Mouse (Mus musculus): Measurements from ENCODE around the gene Rassf2. TPM values are rescaled to one million over a fixed set of nuclear protein-coding genes. Genes with fewer than 3 reads are reported as not detected.

Gene Rassf2
- polyA plus RNA-seq, 1 experiment from 2014 or later = 28.2 TPM

DNA sequence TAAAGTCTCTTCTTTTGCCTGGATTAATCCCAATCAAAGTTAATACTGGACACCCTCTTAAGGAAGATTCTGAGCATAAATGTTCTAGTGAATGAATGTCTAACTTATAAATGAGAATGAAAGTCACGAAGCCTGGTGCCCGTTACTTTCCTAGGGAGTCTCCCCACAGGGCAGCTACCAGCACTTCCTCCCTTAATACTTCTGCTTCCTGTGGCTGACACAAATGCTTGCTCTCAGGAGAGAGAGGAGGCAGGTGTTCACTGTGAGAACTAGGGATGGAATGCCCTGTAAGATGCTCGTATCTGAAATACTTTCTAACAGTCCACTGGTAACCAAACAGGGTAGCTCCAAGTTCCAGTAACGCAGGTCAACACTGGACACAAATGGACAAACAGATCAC lies 23.8 kb upstream of the Rassf2 start:
- DNase-seq (ENCODE audit: low spot score) (no peak), ATAC-seq (ENCODE audit: low FRiP score) (no peak)
- H3K4me2 ChIP-seq (replicated peaks) = no peak overlapping the region
- H3K9me3 ChIP-seq (ENCODE audit: control insufficient read depth, low read length) = no peaks in the 10 kb centered on the region
- no peaks in the 10 kb centered on the region for H3K4me1 ChIP-seq (replicated peaks; ENCODE audit: control insufficient read depth, insufficient read depth, low read length)
- 87% methylated on average over 4 of the region's 4 CpGs for WGBS
- H3K36me3 ChIP-seq (replicated peaks; ENCODE audit: control insufficient read depth, insufficient read depth) = peaks cover 48% of the 10 kb centered on the region
- H3K27ac ChIP-seq = no peak overlapping the region
- no peak overlapping the region for H3K9ac ChIP-seq
- no peak overlapping the region for H3K4me3 ChIP-seq (replicated peaks; ENCODE audit: low read length)
- H3K27me3 ChIP-seq (ENCODE audit: control insufficient read depth, insufficient read depth, low read length) = no peaks in the 10 kb centered on the region

DNA sequence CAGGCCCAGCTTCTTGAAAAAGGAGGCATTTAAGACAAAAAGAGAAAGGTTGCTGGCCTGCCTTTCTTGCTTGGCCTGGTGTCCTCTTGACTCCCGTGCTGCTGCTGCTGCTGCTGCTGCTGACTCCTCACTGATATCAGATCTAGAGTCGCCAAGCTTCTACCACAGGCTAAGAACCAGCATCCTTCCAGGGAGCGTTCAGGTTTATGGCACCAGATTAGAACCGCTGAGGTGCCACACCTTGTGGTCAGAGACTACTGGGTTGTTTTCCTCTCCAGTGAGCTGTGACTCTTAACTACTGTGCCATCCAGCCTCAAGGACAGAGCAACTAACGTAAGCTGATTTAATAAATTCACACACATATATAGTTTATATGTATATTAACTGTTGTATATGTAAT lies 21.7 kb upstream of the Rassf2 start:
- Histone ChIP-seq H3K9ac (no peak overlapping the region), H3K27me3 (ENCODE audit: control insufficient read depth, insufficient read depth, low read length) (no peaks in the 10 kb centered on the region), H3K27ac (no peak overlapping the region), H3K36me3 (replicated peaks; ENCODE audit: control insufficient read depth, insufficient read depth) (peaks cover 28% of the 10 kb centered on the region), H3K4me2 (replicated peaks) (no peak overlapping the region), H3K4me3 (replicated peaks; ENCODE audit: low read length) (no peak overlapping the region), H3K4me1 (replicated peaks; ENCODE audit: control insufficient read depth, insufficient read depth, low read length) (no peaks in the 10 kb centered on the region), H3K9me3 (ENCODE audit: control insufficient read depth, low read length) (no peaks in the 10 kb centered on the region)
- DNase-seq (ENCODE audit: low spot score) (no peak), ATAC-seq (ENCODE audit: low FRiP score) (no peak)
- WGBS = 88% methylated on average over 5 of the region's 5 CpGs

DNA sequence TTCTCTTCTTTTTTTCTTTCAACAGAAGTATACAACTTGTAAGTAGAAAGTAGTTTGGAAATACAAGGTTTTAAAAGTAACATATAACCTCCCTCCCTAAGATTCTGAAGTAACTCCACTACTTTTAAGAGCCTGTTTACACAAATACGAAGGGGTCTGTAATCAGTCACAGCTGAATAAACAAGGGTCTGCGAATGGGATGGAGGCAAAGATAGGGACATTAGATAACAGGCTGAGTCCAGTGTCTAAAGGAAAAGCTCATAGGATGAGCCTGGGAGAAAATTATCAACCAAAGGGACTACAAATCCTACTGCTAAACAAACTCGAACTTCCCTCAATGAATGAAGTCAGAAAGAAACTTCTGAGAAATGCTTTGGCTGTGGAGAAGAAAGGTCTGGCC lies 19.9 kb upstream of the Rassf2 start:
- H3K9me3 ChIP-seq (ENCODE audit: control insufficient read depth, low read length) = no peaks in the 10 kb centered on the region
- WGBS = 63% methylated on average over 3 of the region's 3 CpGs
- no peak for DNase-seq (ENCODE audit: low spot score)
- H3K4me3 ChIP-seq (replicated peaks; ENCODE audit: low read length) = no peak overlapping the region
- no peak for ATAC-seq (ENCODE audit: low FRiP score)
- no peak overlapping the region for H3K27ac ChIP-seq
- no peaks in the 10 kb centered on the region for H3K4me1 ChIP-seq (replicated peaks; ENCODE audit: control insufficient read depth, insufficient read depth, low read length)
- no peak overlapping the region for H3K9ac ChIP-seq
- H3K4me2 ChIP-seq (replicated peaks) = no peak overlapping the region
- peaks cover 9% of the 10 kb centered on the region for H3K36me3 ChIP-seq (replicated peaks; ENCODE audit: control insufficient read depth, insufficient read depth)
- no peaks in the 10 kb centered on the region for H3K27me3 ChIP-seq (ENCODE audit: control insufficient read depth, insufficient read depth, low read length)

DNA sequence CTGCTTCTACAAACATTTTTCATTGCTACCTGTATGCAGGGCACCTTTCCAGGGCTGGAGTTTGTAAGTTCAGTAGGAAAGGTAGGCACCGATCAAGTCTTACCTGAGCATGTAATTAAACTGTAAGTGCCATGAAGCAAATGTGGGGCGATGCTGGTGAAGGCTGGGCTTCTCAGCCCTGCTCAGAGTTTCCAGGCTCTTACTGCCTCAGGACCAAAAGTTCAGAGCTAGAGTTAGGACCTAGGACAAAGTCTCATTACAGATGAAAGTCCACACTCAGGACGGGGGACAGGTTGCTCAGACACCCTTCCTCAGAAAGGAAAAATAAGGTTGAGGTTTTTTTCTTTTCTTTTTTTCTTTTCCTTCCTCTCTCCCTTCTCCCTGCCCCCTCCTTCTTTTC lies 19.4 kb upstream of the Rassf2 start:
- Histone ChIP-seq H3K36me3 (replicated peaks; ENCODE audit: control insufficient read depth, insufficient read depth) (peaks cover 5% of the 10 kb centered on the region; the same call in 1 of the 2 replicates), H3K27ac (no peak overlapping the region), H3K9me3 (ENCODE audit: control insufficient read depth, low read length) (no peaks in the 10 kb centered on the region), H3K4me2 (replicated peaks) (no peak overlapping the region), H3K4me1 (replicated peaks; ENCODE audit: control insufficient read depth, insufficient read depth, low read length) (no peaks in the 10 kb centered on the region), H3K27me3 (ENCODE audit: control insufficient read depth, insufficient read depth, low read length) (no peaks in the 10 kb centered on the region), H3K4me3 (replicated peaks; ENCODE audit: low read length) (no peak overlapping the region), H3K9ac (no peak overlapping the region)
- DNase-seq (ENCODE audit: low spot score) = no peak
- no peak for ATAC-seq (ENCODE audit: low FRiP score)
- 78% methylated on average over 3 of the region's 3 CpGs for WGBS

DNA sequence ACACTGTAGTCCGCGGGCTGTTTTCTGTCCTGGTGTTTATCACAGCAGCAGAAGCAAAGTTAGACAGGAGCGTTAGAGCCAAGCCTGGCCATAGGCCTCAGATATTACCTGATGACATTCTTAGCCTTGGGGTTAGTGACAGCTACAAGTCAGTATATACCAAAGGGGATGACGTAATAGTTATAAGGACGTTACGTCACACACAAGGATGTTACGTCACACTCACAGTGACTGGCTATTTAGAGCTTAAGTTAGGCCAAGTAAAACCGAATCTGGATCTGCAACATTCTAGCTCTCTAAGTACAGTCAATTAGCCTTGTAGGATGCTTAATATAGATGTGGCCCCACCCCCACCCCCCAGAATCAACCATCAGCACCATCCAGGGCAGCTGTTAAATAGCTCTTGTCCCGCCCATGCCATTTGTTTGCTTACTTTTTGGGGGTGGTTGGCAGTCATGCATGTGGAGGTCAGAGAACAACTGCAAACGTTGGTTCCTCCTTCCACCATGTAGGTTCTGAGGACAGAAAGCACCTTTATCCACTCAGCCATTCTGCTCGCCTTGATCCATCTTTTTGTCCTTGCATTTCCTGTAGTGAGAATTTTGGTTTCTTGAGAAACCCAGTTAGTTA lies 18.2 kb upstream of the Rassf2 start:
- 90% methylated on average over 11 of the region's 11 CpGs for WGBS
- Histone ChIP-seq H3K4me2 (replicated peaks) (no peak overlapping the region), H3K27ac (no peak overlapping the region), H3K9me3 (ENCODE audit: control insufficient read depth, low read length) (no peaks in the 10 kb centered on the region), H3K36me3 (replicated peaks; ENCODE audit: control insufficient read depth, insufficient read depth) (no peaks in the 10 kb centered on the region), H3K4me3 (replicated peaks; ENCODE audit: low read length) (no peak overlapping the region), H3K27me3 (ENCODE audit: control insufficient read depth, insufficient read depth, low read length) (no peaks in the 10 kb centered on the region), H3K4me1 (replicated peaks; ENCODE audit: control insufficient read depth, insufficient read depth, low read length) (no peaks in the 10 kb centered on the region), H3K9ac (no peak overlapping the region)
- ATAC-seq (ENCODE audit: low FRiP score) = no peak
- DNase-seq (ENCODE audit: low spot score) = no peak

DNA sequence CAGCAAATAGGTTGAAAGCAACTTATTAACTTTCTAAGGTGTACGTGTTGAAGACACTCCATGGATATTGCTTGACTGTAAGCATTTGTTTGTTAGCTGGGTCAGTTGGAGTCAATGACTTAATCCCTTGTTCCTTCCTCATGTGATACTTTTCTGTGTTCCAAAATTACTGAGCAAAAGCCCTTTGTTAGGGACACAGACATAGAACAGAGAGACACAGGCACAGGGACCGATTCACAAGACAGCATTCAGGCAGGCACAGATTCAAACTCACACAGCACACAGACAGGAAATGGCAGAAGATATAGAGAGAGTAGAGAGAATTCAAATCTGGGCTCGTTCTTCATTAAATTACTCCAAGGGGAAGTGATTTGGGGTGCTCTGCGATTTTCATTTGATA lies 17.3 kb upstream of the Rassf2 start:
- H3K36me3 ChIP-seq (replicated peaks; ENCODE audit: control insufficient read depth, insufficient read depth) = no peaks in the 10 kb centered on the region
- H3K9me3 ChIP-seq (ENCODE audit: control insufficient read depth, low read length) = no peaks in the 10 kb centered on the region
- no peak overlapping the region for H3K27ac ChIP-seq
- H3K9ac ChIP-seq = no peak overlapping the region
- 88% methylated on average over 4 of the region's 4 CpGs for WGBS
- H3K4me3 ChIP-seq (replicated peaks; ENCODE audit: low read length) = no peak overlapping the region
- ATAC-seq (ENCODE audit: low FRiP score) (no peak), DNase-seq (ENCODE audit: low spot score) (no peak)
- H3K27me3 ChIP-seq (ENCODE audit: control insufficient read depth, insufficient read depth, low read length) = no peaks in the 10 kb centered on the region
- no peak overlapping the region for H3K4me2 ChIP-seq (replicated peaks)
- no peaks in the 10 kb centered on the region for H3K4me1 ChIP-seq (replicated peaks; ENCODE audit: control insufficient read depth, insufficient read depth, low read length)

DNA sequence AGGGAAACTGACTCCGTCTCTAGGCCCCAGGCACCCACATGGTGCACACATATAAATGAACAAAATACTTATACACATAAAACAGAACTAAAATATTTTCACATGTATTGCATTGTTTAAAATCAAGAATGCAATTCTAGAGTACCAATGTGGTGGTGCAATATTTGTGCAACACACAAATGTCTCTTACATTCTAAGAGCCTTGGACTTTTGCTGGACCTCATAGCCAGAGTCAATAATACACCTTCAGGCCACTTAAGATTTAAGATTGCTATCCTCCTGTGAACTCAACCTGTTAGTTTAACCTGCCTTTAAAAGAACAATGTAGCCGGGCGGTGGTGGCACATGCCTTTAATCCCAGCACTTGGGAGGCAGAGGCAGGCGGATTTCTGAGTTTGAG lies 16.6 kb upstream of the Rassf2 start:
- no peak for DNase-seq (ENCODE audit: low spot score)
- no peaks in the 10 kb centered on the region for H3K27me3 ChIP-seq (ENCODE audit: control insufficient read depth, insufficient read depth, low read length)
- no peak for ATAC-seq (ENCODE audit: low FRiP score)

DNA sequence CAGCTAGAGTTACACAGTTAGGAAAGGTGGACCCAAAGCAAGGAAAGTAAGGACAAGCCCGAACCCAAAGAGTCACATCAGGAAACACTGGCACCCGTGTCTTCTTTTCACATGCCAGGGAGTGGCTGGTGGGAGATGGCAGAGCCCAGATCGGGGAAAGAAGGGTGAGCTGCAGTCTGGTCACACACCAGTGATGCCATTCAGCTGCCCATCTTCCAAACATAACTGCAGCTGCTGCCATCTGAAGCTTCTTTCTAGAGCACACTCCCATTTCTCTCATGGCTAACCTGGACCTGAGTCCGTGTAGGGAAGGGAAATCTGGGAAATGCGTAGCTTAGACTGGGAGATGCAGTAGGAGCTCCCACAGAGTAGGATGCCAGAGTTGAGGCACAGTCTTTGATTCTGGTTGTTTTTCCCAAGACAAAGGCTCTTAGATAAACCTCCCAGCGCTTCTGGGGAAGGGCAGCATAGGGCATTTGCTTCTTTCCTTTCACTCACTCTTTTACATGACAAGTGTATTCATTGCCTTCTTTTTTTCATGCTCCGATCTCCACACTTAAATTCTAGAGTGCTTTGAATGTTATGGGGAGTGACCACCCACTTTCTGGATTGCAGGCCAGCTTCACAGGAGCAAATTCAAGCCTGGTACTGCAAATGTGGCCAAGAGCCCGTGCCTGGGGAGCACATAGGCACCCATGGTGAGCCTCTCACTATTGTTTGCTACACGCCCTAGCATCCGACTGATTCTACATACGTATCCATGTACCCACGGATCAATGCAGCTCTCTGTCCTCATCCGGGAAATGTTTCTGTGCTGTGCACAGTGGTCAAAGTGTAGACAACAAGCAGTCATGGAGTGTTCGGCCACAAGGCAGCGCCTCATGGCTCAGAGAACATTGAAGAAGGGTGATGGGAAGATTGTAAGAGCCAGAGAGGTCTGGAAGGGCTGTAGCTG lies 14.5 kb upstream of the Rassf2 start:
- WGBS = 56% methylated on average over 15 of the region's 15 CpGs
- H3K9ac ChIP-seq = no peak overlapping the region
- H3K4me2 ChIP-seq (replicated peaks) = no peak overlapping the region
- no peaks in the 10 kb centered on the region for H3K9me3 ChIP-seq (ENCODE audit: control insufficient read depth, low read length)
- H3K36me3 ChIP-seq (replicated peaks; ENCODE audit: control insufficient read depth, insufficient read depth) = no peaks in the 10 kb centered on the region
- DNase-seq (ENCODE audit: low spot score) (no peak), ATAC-seq (ENCODE audit: low FRiP score) (no peak)
- H3K27ac ChIP-seq = no peak overlapping the region
- H3K4me3 ChIP-seq (replicated peaks; ENCODE audit: low read length) = no peak overlapping the region
- H3K27me3 ChIP-seq (ENCODE audit: control insufficient read depth, insufficient read depth, low read length) = no peaks in the 10 kb centered on the region
- H3K4me1 ChIP-seq (replicated peaks; ENCODE audit: control insufficient read depth, insufficient read depth, low read length) = no peaks in the 10 kb centered on the region

More for the DNA sequence above, 16.6 kb upstream of the Rassf2 start:
- H3K4me3 ChIP-seq (replicated peaks; ENCODE audit: low read length) = no peak overlapping the region
- no peak overlapping the region for H3K4me2 ChIP-seq (replicated peaks)
- H3K9me3 ChIP-seq (ENCODE audit: control insufficient read depth, low read length) = no peaks in the 10 kb centered on the region
- H3K36me3 ChIP-seq (replicated peaks; ENCODE audit: control insufficient read depth, insufficient read depth) = no peaks in the 10 kb centered on the region
- 97% methylated on average over 4 of the region's 4 CpGs for WGBS
- H3K9ac ChIP-seq = no peak overlapping the region
- no peak overlapping the region for H3K27ac ChIP-seq
- H3K4me1 ChIP-seq (replicated peaks; ENCODE audit: control insufficient read depth, insufficient read depth, low read length) = no peaks in the 10 kb centered on the region

DNA sequence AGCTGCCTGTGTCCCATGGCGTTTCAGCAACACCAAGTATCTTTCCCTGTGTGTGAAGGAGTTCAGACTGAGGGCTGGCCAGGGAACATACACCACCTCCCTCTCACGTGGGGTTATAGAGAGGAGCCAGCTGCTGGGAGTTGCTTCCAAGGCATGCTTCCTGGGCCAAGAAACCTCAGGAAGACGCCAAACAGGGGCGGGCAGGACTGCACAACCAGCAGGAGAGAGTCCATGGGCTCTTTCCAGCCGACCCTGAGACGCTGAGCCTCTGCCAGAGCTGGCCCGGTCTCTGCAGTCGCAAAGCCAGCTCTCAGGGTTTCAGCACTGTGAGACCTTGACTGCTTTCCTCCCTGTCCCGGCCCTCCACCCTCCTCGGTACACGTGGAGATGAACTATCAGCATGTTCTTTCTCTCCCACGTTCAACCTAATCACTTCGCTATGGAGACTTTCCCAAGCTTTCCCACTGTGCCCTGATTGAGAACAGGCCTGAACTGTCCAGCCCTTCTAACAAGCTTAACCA lies 13.1 kb upstream of the Rassf2 start:
- WGBS = 45% methylated on average over 13 of the region's 13 CpGs
- no peaks in the 10 kb centered on the region for H3K4me1 ChIP-seq (replicated peaks; ENCODE audit: control insufficient read depth, insufficient read depth, low read length)
- H3K4me3 ChIP-seq (replicated peaks; ENCODE audit: low read length) = no peak overlapping the region
- H3K9me3 ChIP-seq (ENCODE audit: control insufficient read depth, low read length) = no peaks in the 10 kb centered on the region
- H3K27me3 ChIP-seq (ENCODE audit: control insufficient read depth, insufficient read depth, low read length) = no peaks in the 10 kb centered on the region
- no peak overlapping the region for H3K9ac ChIP-seq
- H3K27ac ChIP-seq = no peak overlapping the region
- peak; percentile 40 for DNase-seq (ENCODE audit: low spot score)
- peak; percentile 74; the same call in 1 of the 2 replicates for ATAC-seq (ENCODE audit: low FRiP score)
- H3K36me3 ChIP-seq (replicated peaks; ENCODE audit: control insufficient read depth, insufficient read depth) = no peaks in the 10 kb centered on the region
- no peak overlapping the region for H3K4me2 ChIP-seq (replicated peaks)

Measured in hindbrain, embryonic 14.5 days (tissue).